21 mouse cellular contexts compared by ENCODE assay signal in the genomic region with DNA sequence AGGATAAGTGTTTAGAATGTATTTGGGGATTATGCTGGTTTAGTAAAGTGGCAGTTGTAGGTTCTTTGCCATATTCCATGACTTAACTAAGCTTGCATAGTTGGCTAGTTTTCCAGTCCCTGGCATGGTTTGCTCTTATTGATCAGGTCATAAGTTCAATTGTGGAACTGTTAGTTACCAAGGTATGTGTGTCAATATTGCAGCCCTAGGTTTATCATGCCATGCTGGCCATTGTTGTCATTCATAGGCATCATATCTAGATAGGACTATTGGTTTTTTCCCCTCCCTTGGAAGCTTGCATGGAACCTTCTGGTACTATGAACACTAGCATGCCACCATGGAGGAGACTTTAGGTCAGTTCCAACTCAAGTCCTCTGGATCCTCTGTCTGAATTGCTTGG.
A peak's percentile ranks its signal among the peaks of the same experiment; 100 is the strongest.
DNase-seq lines count a peak whose midpoint lies in the region; ATAC-seq and TF ChIP-seq lines count a peak whose summit lies in the region.
"Had no signal": no experiment of that assay in that cellular context is flagged by ENCODE, and none has a peak within 500 bp of the region (broad histone marks: within the 10 kb centered on the region; RNA-seq: fewer than 3 reads in every experiment).

No protein-coding gene starts in this region.

- no peaks in the 10 kb centered on the region for H3K79me2 ChIP-seq in liver, adult 2 months (ENCODE audit: control insufficient read depth, insufficient read depth, low read length)

- H3K9ac ChIP-seq in liver, adult 2 months (ENCODE audit: low read depth, low read length), result no peak overlapping the region
- H3K9ac ChIP-seq in liver, embryonic 12.5 days, result no peak overlapping the region
- no peak overlapping the region for H3K9ac ChIP-seq in liver, postnatal 0 days (replicated peaks)
- no peak overlapping the region for H3K9ac ChIP-seq in liver, embryonic 11.5 days (ENCODE audit: low read depth, low read length)
- no peak overlapping the region for H3K9ac ChIP-seq in midbrain, embryonic 11.5 days (ENCODE audit: low read length)
- H3K9ac ChIP-seq in midbrain, embryonic 13.5 days (replicated peaks), result no peak overlapping the region

- TF ChIP-seq POLR2A in liver, adult 2 months (IDR thresholded peaks at IDR 0.05; ENCODE audit: extremely low read depth, insufficient read depth, low read length), result no peak

- H3K4me2 ChIP-seq in liver, embryonic 12.5 days, result no peak overlapping the region
- H3K4me2 ChIP-seq in liver, postnatal 0 days (ENCODE audit: low read depth, low read length), result no peak overlapping the region
- H3K4me2 ChIP-seq in liver, embryonic 11.5 days, result no peak overlapping the region
- no peak overlapping the region for H3K4me2 ChIP-seq in midbrain, embryonic 11.5 days
- no peak overlapping the region for H3K4me2 ChIP-seq in midbrain, embryonic 13.5 days (replicated peaks)

- H3K4me3 ChIP-seq in liver, adult 2 months (ENCODE audit: insufficient read depth, low read depth, low read length), result no peak overlapping the region
- H3K4me3 ChIP-seq in liver, embryonic 12.5 days, result no peak overlapping the region
- no peak overlapping the region for H3K4me3 ChIP-seq in liver, postnatal 0 days (ENCODE audit: low read depth, low read length)
- H3K4me3 ChIP-seq in liver, embryonic 11.5 days (ENCODE audit: low read depth, low read length), result no peak overlapping the region
- H3K4me3 ChIP-seq in midbrain, embryonic 11.5 days (ENCODE audit: low read depth, low read length), result no peak overlapping the region
- H3K4me3 ChIP-seq in midbrain, embryonic 13.5 days (replicated peaks), result no peak overlapping the region

- TF ChIP-seq CTCF in liver, adult 2 months (IDR thresholded peaks at IDR 0.05; ENCODE audit: low read depth, low read length), result no peak
- TF ChIP-seq CTCF in liver, postnatal 0 days (IDR thresholded peaks at IDR 0.05; ENCODE audit: low read depth), result no peak

- peaks cover 5% of the 10 kb centered on the region for H3K4me1 ChIP-seq in liver, adult 2 months (ENCODE audit: control insufficient read depth, insufficient read depth, low read length)
- H3K4me1 ChIP-seq in liver, embryonic 12.5 days, result no peaks in the 10 kb centered on the region
- 0 out of 2 replicates have a peak, but pooled peaks cover 4% of the 10 kb centered on the region for H3K4me1 ChIP-seq in liver, postnatal 0 days (ENCODE audit: insufficient read depth)
- H3K4me1 ChIP-seq in liver, embryonic 11.5 days (replicated peaks; ENCODE audit: control insufficient read depth, insufficient read depth, low read length), result no peaks in the 10 kb centered on the region
- 0 out of 2 replicates have a peak, but pooled peaks cover 2% of the 10 kb centered on the region for H3K4me1 ChIP-seq in midbrain, embryonic 11.5 days (ENCODE audit: control insufficient read depth, insufficient read depth, low read length)
- H3K4me1 ChIP-seq in midbrain, embryonic 13.5 days (replicated peaks), result 0 out of 2 replicates have a peak, but pooled peaks cover 3% of the 10 kb centered on the region

- no peak overlapping the region for H3K27ac ChIP-seq in liver, adult 2 months (replicated peaks; ENCODE audit: insufficient read depth, low read depth, low read length)
- no peak overlapping the region for H3K27ac ChIP-seq in liver, embryonic 12.5 days
- no peak overlapping the region for H3K27ac ChIP-seq in liver, postnatal 0 days (ENCODE audit: low read depth)
- no peak overlapping the region for H3K27ac ChIP-seq in liver, embryonic 11.5 days (ENCODE audit: low read depth, low read length)
- H3K27ac ChIP-seq in midbrain, embryonic 11.5 days (ENCODE audit: low read depth, low read length), result no peak overlapping the region
- no peak overlapping the region for H3K27ac ChIP-seq in midbrain, embryonic 13.5 days

- TF ChIP-seq EP300 in liver, postnatal 0 days (IDR thresholded peaks at IDR 0.05; ENCODE audit: low read depth), result no peak

- H3K27me3 ChIP-seq in liver, adult 2 months (ENCODE audit: control insufficient read depth, insufficient read depth, low read length), result no peaks in the 10 kb centered on the region
- H3K27me3 ChIP-seq in liver, embryonic 12.5 days (replicated peaks), result no peaks in the 10 kb centered on the region
- no peaks in the 10 kb centered on the region for H3K27me3 ChIP-seq in liver, postnatal 0 days (ENCODE audit: insufficient read depth, low read length)
- H3K27me3 ChIP-seq in liver, embryonic 11.5 days (replicated peaks; ENCODE audit: control insufficient read depth, insufficient read depth, low read length), result no peaks in the 10 kb centered on the region
- H3K27me3 ChIP-seq in midbrain, embryonic 11.5 days (ENCODE audit: control insufficient read depth, insufficient read depth, low read length), result no peaks in the 10 kb centered on the region
- no peaks in the 10 kb centered on the region for H3K27me3 ChIP-seq in midbrain, embryonic 13.5 days
- H3K27me3 ChIP-seq: CH12.LX, Patski had no signal

- no peaks in the 10 kb centered on the region for H3K9me3 ChIP-seq in liver, embryonic 12.5 days (replicated peaks)
- no peaks in the 10 kb centered on the region for H3K9me3 ChIP-seq in liver, postnatal 0 days (ENCODE audit: low read length)
- H3K9me3 ChIP-seq in liver, embryonic 11.5 days (ENCODE audit: control insufficient read depth, low read length), result no peaks in the 10 kb centered on the region
- no peaks in the 10 kb centered on the region for H3K9me3 ChIP-seq in midbrain, embryonic 11.5 days (ENCODE audit: control insufficient read depth, low read length)
- H3K9me3 ChIP-seq in midbrain, embryonic 13.5 days, result no peaks in the 10 kb centered on the region
- H3K9me3 ChIP-seq: G1E had no signal

- no peaks in the 10 kb centered on the region for H3K36me3 ChIP-seq in liver, adult 2 months (ENCODE audit: control insufficient read depth, insufficient read depth, low read length)
- no peaks in the 10 kb centered on the region for H3K36me3 ChIP-seq in liver, embryonic 12.5 days
- no peaks in the 10 kb centered on the region for H3K36me3 ChIP-seq in liver, postnatal 0 days (replicated peaks; ENCODE audit: insufficient read depth, low read length)
- H3K36me3 ChIP-seq in liver, embryonic 11.5 days (ENCODE audit: control insufficient read depth, insufficient read depth, low read length), result no peaks in the 10 kb centered on the region
- H3K36me3 ChIP-seq in midbrain, embryonic 11.5 days (ENCODE audit: control insufficient read depth, insufficient read depth, low read length), result no peaks in the 10 kb centered on the region
- H3K36me3 ChIP-seq in midbrain, embryonic 13.5 days, result no peaks in the 10 kb centered on the region
- H3K36me3 ChIP-seq: G1E had no signal

- ATAC-seq in liver, embryonic 12.5 days, result no peak
- ATAC-seq in liver, postnatal 0 days, result peak; percentile 86
- no peak for ATAC-seq in liver, embryonic 11.5 days (replicated peaks; ENCODE audit: low FRiP score)
- no peak for ATAC-seq in midbrain, embryonic 11.5 days (ENCODE audit: low FRiP score)
- no peak for ATAC-seq in midbrain, embryonic 13.5 days
- ATAC-seq: activated CD4-positive, CD25-positive, alpha-beta regulatory T cell, adult 4 months; CD4-positive, CD25-positive, alpha-beta regulatory T cell, adult 4 months; Patski had no signal

- DNase-seq in liver, adult 2 months (ENCODE audit: extremely low read depth, low read depth, low spot score), result peak; percentile 97
- peak; percentile 13 for DNase-seq in liver, postnatal 0 days
- DNase-seq in liver, embryonic 11.5 days (ENCODE audit: low spot score), result no peak
- DNase-seq in midbrain, embryonic 11.5 days (ENCODE audit: low spot score, missing footprints), result peak; percentile 23
- DNase-seq: adrenal gland, adult 2 months; adrenal gland, adult 8-10 months; adrenal gland, postnatal 10 days; adrenal gland, postnatal 14 days; adrenal gland, postnatal 25 days; adrenal gland, postnatal 36 days; B cell, adult 2 months; cerebellum, adult 11 months; cerebellum, adult 11-12 months; cerebellum, adult 18-20 months had no signal
